Mouse (Mus musculus): ENCODE measurements at regions not wholly inside any gene's neighbourhood (a gene's known extent, or its start where the extent isn't known, plus 50 kb on each side); places are given as distances from the start of the nearest gene placed in this dataset.

- WGBS = 25% methylated on average over 6 of the region's 6 CpGs
- peak; percentile 44 to 65 for DNase-seq
- Histone ChIP-seq H3K9ac (ENCODE audit: low read depth, low read length) (no peak overlapping the region), H3K27ac (peak overlapping the region; percentile 75), H3K27me3 (ENCODE audit: control insufficient read depth, insufficient read depth, low read length) (no peaks in the 10 kb centered on the region), H3K36me3 (ENCODE audit: control insufficient read depth, insufficient read depth, low read length) (peaks cover 4% of the 10 kb centered on the region), H3K4me3 (no peak overlapping the region), H3K79me2 (replicated peaks; ENCODE audit: control insufficient read depth, insufficient read depth, low read length) (no peaks in the 10 kb centered on the region), H3K4me1 (ENCODE audit: control insufficient read depth, insufficient read depth, low read length) (peaks cover 7% of the 10 kb centered on the region)
- intact Hi-C loops (cut with DNase I) = no loop called here
- TF ChIP-seq CTCF (IDR thresholded peaks at IDR 0.05) (no peak), POLR2A (IDR thresholded peaks at IDR 0.05; ENCODE audit: insufficient read depth, low read depth, low read length) (no peak), EP300 (IDR thresholded peaks at IDR 0.05; ENCODE audit: insufficient read depth, low read depth, low read length) (no peak)
These were observed 66.0 kb downstream of the Zfp36l1 start for GRCm38 (mm10) chr12:80046625-80047303.

GRCm38 (mm10) chr12:80041510-80042324, 71.1 kb downstream of the Zfp36l1 start:
- Histone ChIP-seq H3K79me2 (replicated peaks; ENCODE audit: control insufficient read depth, insufficient read depth, low read length) (no peaks in the 10 kb centered on the region), H3K27me3 (ENCODE audit: control insufficient read depth, insufficient read depth, low read length) (no peaks in the 10 kb centered on the region), H3K36me3 (ENCODE audit: control insufficient read depth, insufficient read depth, low read length) (peaks cover under 1% of the 10 kb centered on the region), H3K4me3 (no peak overlapping the region), H3K27ac (no peak overlapping the region), H3K9ac (ENCODE audit: low read depth, low read length) (no peak overlapping the region), H3K4me1 (ENCODE audit: control insufficient read depth, insufficient read depth, low read length) (peaks cover 3% of the 10 kb centered on the region)
- DNase-seq = no peak
- intact Hi-C loops (cut with DNase I) = no loop called here
- 86% methylated on average over 11 of the region's 11 CpGs for WGBS
- TF ChIP-seq CTCF (IDR thresholded peaks at IDR 0.05) (no peak), POLR2A (IDR thresholded peaks at IDR 0.05; ENCODE audit: insufficient read depth, low read depth, low read length) (no peak), EP300 (IDR thresholded peaks at IDR 0.05; ENCODE audit: insufficient read depth, low read depth, low read length) (no peak)

- Histone ChIP-seq H3K4me3 (no peak overlapping the region), H3K27ac (no peak overlapping the region), H3K9ac (ENCODE audit: low read depth, low read length) (no peak overlapping the region), H3K79me2 (replicated peaks; ENCODE audit: control insufficient read depth, insufficient read depth, low read length) (no peaks in the 10 kb centered on the region), H3K4me1 (ENCODE audit: control insufficient read depth, insufficient read depth, low read length) (peaks cover 2% of the 10 kb centered on the region; the same call in 1 of the 2 replicates), H3K36me3 (ENCODE audit: control insufficient read depth, insufficient read depth, low read length) (no peaks in the 10 kb centered on the region), H3K27me3 (ENCODE audit: control insufficient read depth, insufficient read depth, low read length) (no peaks in the 10 kb centered on the region)
- WGBS = 85% methylated on average over 6 of the region's 6 CpGs
- intact Hi-C loops (cut with DNase I) = no loop called here
- TF ChIP-seq CTCF (IDR thresholded peaks at IDR 0.05) (no peak), POLR2A (IDR thresholded peaks at IDR 0.05; ENCODE audit: insufficient read depth, low read depth, low read length) (no peak), EP300 (IDR thresholded peaks at IDR 0.05; ENCODE audit: insufficient read depth, low read depth, low read length) (no peak)
- no peak for DNase-seq
These were observed 71.8 kb downstream of the Zfp36l1 start for GRCm38 (mm10) chr12:80041012-80041411.

GRCm38 (mm10) chr12:80040233-80040632, 72.6 kb downstream of the Zfp36l1 start:
- no peaks in the 10 kb centered on the region; the same call in 1 of the 2 replicates for H3K36me3 ChIP-seq (ENCODE audit: control insufficient read depth, insufficient read depth, low read length)
- WGBS = 96% methylated on average over 9 of the region's 9 CpGs
- intact Hi-C loops (cut with DNase I) = no loop called here
- TF ChIP-seq POLR2A (IDR thresholded peaks at IDR 0.05; ENCODE audit: insufficient read depth, low read depth, low read length) (no peak), CTCF (IDR thresholded peaks at IDR 0.05) (no peak), EP300 (IDR thresholded peaks at IDR 0.05; ENCODE audit: insufficient read depth, low read depth, low read length) (no peak)
- no peaks in the 10 kb centered on the region for H3K79me2 ChIP-seq (replicated peaks; ENCODE audit: control insufficient read depth, insufficient read depth, low read length)
- H3K9ac ChIP-seq (ENCODE audit: low read depth, low read length) = no peak overlapping the region
- H3K27me3 ChIP-seq (ENCODE audit: control insufficient read depth, insufficient read depth, low read length) = no peaks in the 10 kb centered on the region
- H3K4me3 ChIP-seq = no peak overlapping the region
- no peak overlapping the region for H3K27ac ChIP-seq
- H3K4me1 ChIP-seq (ENCODE audit: control insufficient read depth, insufficient read depth, low read length) = peaks cover 2% of the 10 kb centered on the region
- DNase-seq = no peak

- Histone ChIP-seq H3K79me2 (replicated peaks; ENCODE audit: control insufficient read depth, insufficient read depth, low read length) (no peaks in the 10 kb centered on the region), H3K4me1 (ENCODE audit: control insufficient read depth, insufficient read depth, low read length) (peaks cover 2% of the 10 kb centered on the region), H3K36me3 (ENCODE audit: control insufficient read depth, insufficient read depth, low read length) (no peaks in the 10 kb centered on the region; the same call in 1 of the 2 replicates), H3K27ac (no peak overlapping the region), H3K27me3 (ENCODE audit: control insufficient read depth, insufficient read depth, low read length) (no peaks in the 10 kb centered on the region), H3K4me3 (no peak overlapping the region), H3K9ac (ENCODE audit: low read depth, low read length) (no peak overlapping the region)
- DNase-seq = no peak
- 52% methylated on average over 1 of the region's 1 CpGs for WGBS
- intact Hi-C loops (cut with DNase I) = no loop called here
- TF ChIP-seq POLR2A (IDR thresholded peaks at IDR 0.05; ENCODE audit: insufficient read depth, low read depth, low read length) (no peak), CTCF (IDR thresholded peaks at IDR 0.05) (no peak), EP300 (IDR thresholded peaks at IDR 0.05; ENCODE audit: insufficient read depth, low read depth, low read length) (no peak)
These were observed 73.7 kb downstream of the Zfp36l1 start for GRCm38 (mm10) chr12:80039150-80039549.

Data from heart, adult 2 months (tissue).